Comparison of ENCODE assay signal across 13 mouse cellular contexts in genomic region chrX:71210467-71210866, GRCm38 (mm10). TPM values are rescaled to one million over a fixed set of nuclear protein-coding genes. Genes with fewer than 3 reads are reported as not detected.
DNase-seq lines count a peak whose midpoint lies in the region; ATAC-seq lines count a peak whose summit lies in the region.
"Had no signal": no experiment of that assay in that cellular context is flagged by ENCODE, and none has a peak within 500 bp of the region (broad histone marks: within the 10 kb centered on the region; RNA-seq: fewer than 3 reads in every experiment).

TSS of gene Mtm1 (plus strand) at chrX:71210767.

- intact Hi-C loops in heart, postnatal 14 days (cut with DNase I): no loop called here
- intact Hi-C loops in heart, postnatal 25 days (cut with DNase I): no loop called here

- no peak within 1 kb of the TSS for H3K4me2 ChIP-seq in heart, embryonic 12.5 days
- no peak within 1 kb of the TSS for H3K4me2 ChIP-seq in kidney, embryonic 14.5 days (replicated peaks; ENCODE audit: low read depth, low read length)
- H3K4me2 ChIP-seq: embryonic facial prominence, embryonic 15.5 days; hindbrain, embryonic 14.5 days; kidney, embryonic 15.5 days had no signal

- 83% methylated on average over 1 of the region's 1 CpGs for WGBS in heart, embryonic 12.5 days
- WGBS in kidney, embryonic 14.5 days: 76% methylated on average over 1 of the region's 1 CpGs

- H3K27ac ChIP-seq in heart, embryonic 12.5 days (ENCODE audit: poor library complexity, severe bottlenecking): no peak within 1 kb of the TSS
- no peak within 1 kb of the TSS for H3K27ac ChIP-seq in kidney, embryonic 14.5 days (ENCODE audit: low read depth, low read length)
- H3K27ac ChIP-seq: embryonic facial prominence, embryonic 15.5 days; hindbrain, embryonic 14.5 days; kidney, embryonic 15.5 days had no signal

- no peaks in the 10 kb centered on the region for H3K36me3 ChIP-seq in heart, embryonic 12.5 days
- H3K36me3 ChIP-seq in kidney, embryonic 14.5 days (ENCODE audit: control insufficient read depth, insufficient read depth, low read length): no peaks in the 10 kb centered on the region
- H3K36me3 ChIP-seq: embryonic facial prominence, embryonic 15.5 days; kidney, embryonic 15.5 days had no signal

- ATAC-seq in heart, embryonic 12.5 days (ENCODE audit: insufficient number of reproducible peaks, low FRiP score): no peak
- ATAC-seq in neutrophil, adult 5-6 weeks (ENCODE audit: extremely low read depth, insufficient number of reproducible peaks, low FRiP score, poor library complexity, severe bottlenecking): no peak
- no peak for ATAC-seq in kidney, embryonic 14.5 days (ENCODE audit: low FRiP score, low TSS enrichment)

- H3K4me3 ChIP-seq in heart, embryonic 12.5 days: no peak within 1 kb of the TSS
- no peak within 1 kb of the TSS for H3K4me3 ChIP-seq in kidney, embryonic 14.5 days (ENCODE audit: low read length)
- H3K4me3 ChIP-seq: embryonic facial prominence, embryonic 15.5 days; kidney, embryonic 15.5 days had no signal

- no peak within 1 kb of the TSS for H3K9ac ChIP-seq in heart, embryonic 12.5 days
- no peak within 1 kb of the TSS for H3K9ac ChIP-seq in kidney, embryonic 14.5 days (ENCODE audit: low read depth, low read length)
- H3K9ac ChIP-seq: embryonic facial prominence, embryonic 15.5 days; hindbrain, embryonic 14.5 days; kidney, embryonic 15.5 days had no signal

- H3K27me3 ChIP-seq in heart, embryonic 12.5 days (replicated peaks): 0 out of 2 replicates have a peak, but pooled peaks cover 5% of the 10 kb centered on the region
- no peaks in the 10 kb centered on the region for H3K27me3 ChIP-seq in kidney, embryonic 14.5 days (ENCODE audit: control insufficient read depth, insufficient read depth, low read length)
- H3K27me3 ChIP-seq: embryonic facial prominence, embryonic 15.5 days had no signal

- no peaks in the 10 kb centered on the region for H3K9me3 ChIP-seq in heart, embryonic 12.5 days (replicated peaks)
- H3K9me3 ChIP-seq in kidney, embryonic 14.5 days (ENCODE audit: control insufficient read depth, low read length): no peaks in the 10 kb centered on the region
- H3K9me3 ChIP-seq: embryonic facial prominence, embryonic 15.5 days; kidney, embryonic 15.5 days had no signal

- no peaks in the 10 kb centered on the region for H3K4me1 ChIP-seq in heart, embryonic 12.5 days (replicated peaks)
- no peaks in the 10 kb centered on the region for H3K4me1 ChIP-seq in kidney, embryonic 14.5 days (ENCODE audit: control insufficient read depth, insufficient read depth, low read length)
- H3K4me1 ChIP-seq: embryonic facial prominence, embryonic 15.5 days; kidney, embryonic 15.5 days had no signal

- no peak for DNase-seq in adrenal gland, adult 2 months
- DNase-seq in adrenal gland, adult 18-20 months (ENCODE audit: low spot score in 2 of 2): no peak
- DNase-seq in heart, postnatal 14 days: no peak
- DNase-seq in heart, postnatal 25 days (ENCODE audit: low spot score): no peak
- DNase-seq in frontal cortex, postnatal 14 days (ENCODE audit: low spot score in 2 of 2): no peak
- DNase-seq: cerebellum, adult 9-10 months; layer of hippocampus, adult 9-11 months had no signal

RNA-seq across cellular contexts. Expression of gene Mtm1, which starts in this region (rescaled TPM):
- 10 to 100 TPM; 16.6 to 17.4 TPM for total RNA-seq in adrenal gland, adult 2 months (2021)
- polyA plus RNA-seq in adrenal gland, adult 2 months (2012; rRNA removed): 1.0 and 1.6 TPM in 2 replicates
- 10 to 100 TPM in 1 of 2 experiments, 1 to 10 TPM in 1; 9.7 to 17.2 TPM for total RNA-seq in adrenal gland, adult 18-20 months (2021)
- total RNA-seq in heart, postnatal 14 days (2021): 10 to 100 TPM; 21.0 to 21.8 TPM
- polyA plus RNA-seq in heart, embryonic 12.5 days (2016; fragmentation: Nextera tagmentation; extraction: Ambion mirVana): 4.5 TPM in 2 replicates
- total RNA-seq in heart, postnatal 25 days (2021): 10 to 100 TPM; 18.7 to 18.9 TPM
- total RNA-seq in neutrophil, adult 5-6 weeks (2017): 24.7 and 28.5 TPM in 2 replicates
- 4.7 and 4.8 TPM in 2 replicates for polyA plus RNA-seq in kidney, embryonic 14.5 days (2014; fragmentation: Nextera tagmentation; extraction: Ambion mirVana)
